Mouse (Mus musculus) CH12F3 (cell line): Measurements from ENCODE around the gene Luzp2.
"Not testable (repeated sequence)": the region's sequence is repeated elsewhere in the genome, so short reads cannot be mapped to it uniquely, and the experiment has no call there.

ENCODE experiments used
- in situ Hi-C: fragments of 300-500 bp; cut with MboI; formaldehyde crosslinking; loops from 2 replicates; pipeline ENCODE4 v1.14.3; 2020; ENCODE audit warnings: low sequenced_read_pairs

The Luzp2 gene

GRCm38 (mm10) chr7:55000397-55000796, 165.1 kb downstream of the Luzp2 start:
- in situ Hi-C loops, result no loop called here

- in situ Hi-C loops, result no loop called here
Observed at GRCm38 (mm10) chr7:55009173-55009771, 174.0 kb downstream of the Luzp2 start.

GRCm38 (mm10) chr7:55133850-55134249, 298.6 kb downstream of the Luzp2 start:
- in situ Hi-C loops, result not testable (repeated sequence)

GRCm38 (mm10) chr7:55188927-55189326, 353.6 kb downstream of the Luzp2 start:
- in situ Hi-C loops, result no loop called here

- in situ Hi-C loops, result no loop called here
Observed at GRCm38 (mm10) chr7:55189496-55189895, 354.2 kb downstream of the Luzp2 start.

- in situ Hi-C loops, result no loop called here
Observed at GRCm38 (mm10) chr7:55190655-55191054, 355.4 kb downstream of the Luzp2 start.

GRCm38 (mm10) chr7:55198806-55199205, 363.5 kb downstream of the Luzp2 start:
- in situ Hi-C loops, result no loop called here

- in situ Hi-C loops, result no loop called here
Observed at GRCm38 (mm10) chr7:55222997-55223396, 387.7 kb downstream of the Luzp2 start.

- in situ Hi-C loops, result no loop called here
Observed at GRCm38 (mm10) chr7:55229407-55229806, 394.1 kb downstream of the Luzp2 start.
